Mouse (Mus musculus) hindbrain, postnatal 0 days (tissue): Measurements from ENCODE around the gene Paqr8. TPM values are rescaled to one million over a fixed set of nuclear protein-coding genes. Genes with fewer than 3 reads are reported as not detected.

Experiments
- ATAC-seq: fragments of 200-750 bp; cut with Nextera tagmentation; 2 replicates; pipeline ENCODE4 v1.8.0; 2017; ENCODE audit warnings: mild to moderate bottlenecking, moderate TSS enrichment, moderate library complexity
- DNase-seq: peaks from one replicate; pipeline ENCODE4 v3.0.0-alpha.2; 2015; ENCODE audit warnings: low spot score
- H3K27ac ChIP-seq: fragments of 300-500 bp; sonication (generic); 2 replicates; pipeline ENCODE4 v1.5.1; 2014; ENCODE audit warnings: mild to moderate bottlenecking
- H3K27me3 ChIP-seq: fragments of 300-500 bp; sonication (generic); 2 replicates; pipeline ENCODE4 v1.6.1; 2014; ENCODE audit warnings: low read length, mixed read lengths; ENCODE audit not compliant: insufficient read depth
- H3K36me3 ChIP-seq: fragments of 300-500 bp; sonication (generic); 2 replicates; pipeline ENCODE4 v1.6.1; 2014; ENCODE audit warnings: low read length, mixed read lengths; ENCODE audit not compliant: insufficient read depth
- H3K4me1 ChIP-seq: fragments of 300-500 bp; sonication (generic); 2 replicates; pipeline ENCODE4 v1.6.1; 2014; ENCODE audit warnings: antibody characterized with exemption, low read length, mixed read lengths; ENCODE audit not compliant: insufficient read depth
- H3K4me2 ChIP-seq: fragments of 300-500 bp; sonication (generic); 2 replicates; pipeline ENCODE4 v1.6.1; 2014; ENCODE audit warnings: low read depth, mild to moderate bottlenecking, low read length, moderate library complexity, mixed read lengths
- H3K4me3 ChIP-seq: fragments of 300-500 bp; sonication (generic); 2 replicates; pipeline ENCODE4 v1.5.1; 2014; ENCODE audit warnings: low read length
- H3K9ac ChIP-seq: fragments of 300-500 bp; sonication (generic); replicated peaks from 2 replicates; pipeline ENCODE4 v1.6.1; 2014; ENCODE audit warnings: mild to moderate bottlenecking, low read length, moderate library complexity, mixed read lengths
- H3K9me3 ChIP-seq: fragments of 300-500 bp; sonication (generic); 2 replicates; pipeline ENCODE4 v1.6.1; 2016; ENCODE audit warnings: low read length, mixed read lengths
- CTCF ChIP-seq: IDR thresholded peaks from 2 replicates; pipeline ENCODE4 v1.5.1; 2016; ENCODE audit warnings: antibody characterized with exemption, control low read depth, low read depth
- WGBS: fragments of 180-500 bp; shearing (Covaris S2); extraction: QIAGEN DNeasy Blood & Tissue Kit; methylation state at CpG from one replicate; pipeline ENCODE4 v1.1.7; 2014; 5-methylcytosine and 5-hydroxymethylcytosine counted together
- polyA plus RNA-seq: library from polyadenylated mRNA; unstranded; fragments of >200 nt; fragmentation: Nextera tagmentation; extraction: Ambion mirVana; gene quantifications from 2 replicates; pipeline ENCODE4 v1.2.1, GENCODE M21; 2015
- total RNA-seq: library from RNA; depleted of rRNA; stranded (reverse); fragments of >200 nt; gene quantifications from 2 replicates; pipeline ENCODE4 v1.2.3, GENCODE M21; 2014

The Paqr8 gene
- total and polyA plus RNA-seq, 2 experiments from 2014 or later = 47.8 to 212 TPM

GRCm38 (mm10) chr1:20906128-20906515 lies 15.7 kb downstream of the Paqr8 start:
- peak overlapping the region; percentile 67 for H3K27ac ChIP-seq
- TF ChIP-seq CTCF = no peak
- no peaks in the 10 kb centered on the region for H3K27me3 ChIP-seq
- no peak overlapping the region for H3K4me2 ChIP-seq
- no peaks in the 10 kb centered on the region for H3K36me3 ChIP-seq
- no peak overlapping the region for H3K4me3 ChIP-seq
- H3K9me3 ChIP-seq = no peaks in the 10 kb centered on the region
- WGBS = 56% methylated on average over 9 of the region's 9 CpGs
- no peak overlapping the region for H3K9ac ChIP-seq
- DNase-seq (peak; percentile 70), ATAC-seq (peak; percentile 77)
- H3K4me1 ChIP-seq = no peaks in the 10 kb centered on the region; the same call in 1 of the 2 replicates

GRCm38 (mm10) chr1:20908541-20908940 lies 18.1 kb downstream of the Paqr8 start:
- ATAC-seq (no peak), DNase-seq (peak; percentile 52)
- H3K9ac ChIP-seq = no peak overlapping the region
- H3K36me3 ChIP-seq = no peaks in the 10 kb centered on the region
- H3K27ac ChIP-seq = peak overlapping the region; percentile 67
- WGBS = 31% methylated on average over 4 of the region's 4 CpGs
- H3K27me3 ChIP-seq = no peaks in the 10 kb centered on the region
- H3K9me3 ChIP-seq = no peaks in the 10 kb centered on the region
- TF ChIP-seq CTCF = no peak
- H3K4me3 ChIP-seq = no peak overlapping the region
- H3K4me2 ChIP-seq = no peak overlapping the region
- no peaks in the 10 kb centered on the region; the same call in 1 of the 2 replicates for H3K4me1 ChIP-seq

DNA sequence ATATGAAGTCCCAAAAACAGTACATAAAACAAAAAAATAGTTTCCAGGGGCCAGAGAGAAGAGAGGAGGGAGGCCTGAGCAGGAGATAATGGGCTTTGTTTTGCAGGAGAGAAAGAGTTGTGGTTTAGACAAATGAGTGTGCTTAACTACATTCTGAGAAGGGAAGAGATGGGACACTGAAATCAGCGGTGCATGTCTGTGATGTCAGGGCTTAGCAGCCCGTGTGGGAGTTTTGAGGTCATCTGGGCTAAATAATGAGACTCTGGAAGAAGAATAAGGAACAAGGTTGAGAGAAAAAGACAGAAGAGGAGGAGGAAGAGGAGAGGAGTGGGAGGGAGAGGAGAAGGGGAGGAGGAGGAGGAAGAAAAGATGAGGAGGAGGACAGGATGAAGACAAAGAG lies 21.7 kb downstream of the Paqr8 start:
- no peak for TF ChIP-seq CTCF
- WGBS = 6% methylated on average over 2 of the region's 2 CpGs
- peak overlapping the region; percentile 46 for H3K27ac ChIP-seq
- no peaks in the 10 kb centered on the region for H3K27me3 ChIP-seq
- ATAC-seq (no peak), DNase-seq (no peak)
- H3K4me3 ChIP-seq = no peak overlapping the region
- no peaks in the 10 kb centered on the region for H3K9me3 ChIP-seq
- no peaks in the 10 kb centered on the region for H3K36me3 ChIP-seq
- 0 out of 2 replicates have a peak overlapping the region, but pooled peaks have one; percentile 15 for H3K9ac ChIP-seq
- H3K4me2 ChIP-seq = no peak overlapping the region; the same call in 1 of the 2 replicates
- H3K4me1 ChIP-seq = no peaks in the 10 kb centered on the region; the same call in 1 of the 2 replicates

- no peaks in the 10 kb centered on the region for H3K27me3 ChIP-seq
- DNase-seq (peak; percentile 25), ATAC-seq (no peak)
- no peak overlapping the region for H3K4me3 ChIP-seq
- H3K9me3 ChIP-seq = no peaks in the 10 kb centered on the region
- no peaks in the 10 kb centered on the region for H3K36me3 ChIP-seq
- no peak overlapping the region; the same call in 1 of the 2 replicates for H3K4me2 ChIP-seq
- 0 out of 2 replicates have a peak overlapping the region, but pooled peaks have one; percentile 15 for H3K9ac ChIP-seq
- H3K4me1 ChIP-seq = no peaks in the 10 kb centered on the region; the same call in 1 of the 2 replicates
- 49% methylated on average over 13 of the region's 13 CpGs for WGBS
- H3K27ac ChIP-seq = peak overlapping the region; percentile 46
- TF ChIP-seq CTCF = no peak
Observed at GRCm38 (mm10) chr1:20912527-20913171, 22.2 kb downstream of the Paqr8 start.

GRCm38 (mm10) chr1:20914769-20915168 lies 24.4 kb downstream of the Paqr8 start:
- Histone ChIP-seq H3K27ac (no peak overlapping the region), H3K4me2 (no peak overlapping the region), H3K27me3 (no peaks in the 10 kb centered on the region), H3K4me1 (no peaks in the 10 kb centered on the region), H3K9ac (no peak overlapping the region), H3K9me3 (no peaks in the 10 kb centered on the region), H3K36me3 (no peaks in the 10 kb centered on the region), H3K4me3 (no peak overlapping the region)
- WGBS = 95% methylated on average over 3 of the region's 3 CpGs
- ATAC-seq = no peak
- no peak for DNase-seq
- TF ChIP-seq CTCF = no peak

DNA sequence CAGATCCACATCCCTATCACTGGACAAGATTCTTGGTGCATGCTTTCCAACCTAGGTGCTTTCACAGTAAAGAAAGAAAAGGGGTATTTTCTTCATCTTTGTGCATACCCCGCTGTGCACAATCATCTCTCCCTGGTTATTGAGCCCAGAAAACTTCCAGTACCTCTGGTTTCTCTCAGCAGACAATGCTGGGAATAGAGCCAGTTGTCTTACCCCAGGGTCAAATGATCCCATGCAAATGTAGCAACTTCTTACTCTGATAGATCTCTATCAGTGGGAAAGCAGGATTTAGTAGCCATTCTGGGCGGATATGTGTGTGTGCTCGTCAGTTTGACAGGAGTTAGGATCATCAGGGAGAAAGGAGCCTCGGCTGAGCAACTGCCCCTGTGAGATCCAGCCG lies 25.2 kb downstream of the Paqr8 start:
- WGBS = 69% methylated on average over 5 of the region's 5 CpGs
- H3K4me1 ChIP-seq = no peaks in the 10 kb centered on the region

DNA sequence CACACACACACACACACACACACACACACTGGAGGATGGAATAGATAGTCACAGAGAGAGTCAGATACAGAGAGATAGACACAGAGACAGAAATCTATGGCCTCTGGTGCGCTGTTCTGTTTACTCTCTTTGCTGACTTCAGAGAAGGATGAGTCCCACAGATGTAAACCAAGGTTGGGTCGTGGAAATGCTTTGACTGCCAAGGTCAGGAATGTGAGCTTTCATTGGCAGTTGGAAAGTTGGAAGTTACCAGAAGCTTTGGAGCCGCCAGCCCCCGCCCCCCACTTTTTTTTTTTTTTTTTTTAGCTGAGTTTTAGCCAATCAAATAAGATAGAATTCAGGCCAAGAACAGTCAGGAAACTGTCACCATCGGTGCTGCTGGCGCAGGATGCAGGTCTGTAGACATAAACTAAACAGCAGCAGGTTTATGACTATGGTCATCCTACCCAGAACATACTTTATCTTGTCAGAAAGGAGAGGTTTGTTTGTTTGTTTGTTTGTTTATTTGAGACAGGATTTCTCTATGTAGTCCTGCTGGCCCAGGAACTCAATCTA lies 27.2 kb downstream of the Paqr8 start:
- no peak for ATAC-seq
- Histone ChIP-seq H3K9ac (no peak overlapping the region), H3K4me1 (peaks cover 7% of the 10 kb centered on the region; the same call in 1 of the 2 replicates), H3K27me3 (no peaks in the 10 kb centered on the region), H3K4me3 (no peak overlapping the region), H3K27ac (no peak overlapping the region), H3K36me3 (no peaks in the 10 kb centered on the region), H3K4me2 (no peak overlapping the region), H3K9me3 (no peaks in the 10 kb centered on the region)
- TF ChIP-seq CTCF = no peak
- 67% methylated on average over 6 of the region's 6 CpGs for WGBS
- DNase-seq = no peak

More for the DNA sequence above, 25.2 kb downstream of the Paqr8 start:
- H3K9me3 ChIP-seq = no peaks in the 10 kb centered on the region
- H3K4me3 ChIP-seq = no peak overlapping the region
- no peaks in the 10 kb centered on the region for H3K36me3 ChIP-seq
- TF ChIP-seq CTCF = no peak
- H3K27me3 ChIP-seq = no peaks in the 10 kb centered on the region
- no peak overlapping the region for H3K4me2 ChIP-seq
- no peak for DNase-seq
- H3K9ac ChIP-seq = no peak overlapping the region
- H3K27ac ChIP-seq = peak overlapping the region; percentile 28; the same call in 1 of the 2 replicates
- no peak for ATAC-seq
